Comparison of ENCODE assay signal across 23 mouse cellular contexts in genomic region chr5:98523050-98523449, GRCm38 (mm10). TPM values are rescaled to one million over a fixed set of nuclear protein-coding genes. Genes with fewer than 3 reads are reported as not detected.
"Had no signal": no experiment of that assay in that cellular context is flagged by ENCODE, and none has a peak within 500 bp of the region (broad histone marks: within the 10 kb centered on the region; RNA-seq: fewer than 3 reads in every experiment).

No protein-coding gene starts in this region.

- H3K4me3 ChIP-seq: liver, embryonic 13.5 days had no signal

- H3K4me1 ChIP-seq: liver, embryonic 13.5 days had no signal

- H3K27me3 ChIP-seq: liver, embryonic 13.5 days had no signal

- H3K4me2 ChIP-seq: liver, embryonic 13.5 days; lung, embryonic 14.5 days; midbrain, embryonic 11.5 days had no signal

- H3K27ac ChIP-seq: liver, embryonic 13.5 days had no signal

- H3K9me3 ChIP-seq: liver, embryonic 13.5 days had no signal

- H3K9ac ChIP-seq: liver, embryonic 13.5 days; lung, embryonic 14.5 days had no signal

- DNase-seq: liver, embryonic 13.5 days; lung, embryonic 14.5 days; lung, postnatal 10 days; lung, postnatal 4 days; midbrain, embryonic 14.5 days; thymus, postnatal 25 days had no signal

- H3K36me3 ChIP-seq: liver, embryonic 13.5 days had no signal

RNA-seq across cellular contexts. Expression of gene Gm11111, which starts 29.4 kb away (rescaled TPM):
- total RNA-seq: layer of hippocampus, adult 18-20 months; layer of hippocampus, postnatal 14 days; left cerebral cortex, postnatal 25 days; liver, adult 2 months; megakaryocyte progenitor cell, adult 5-6 weeks; megakaryocyte-erythroid progenitor cell, adult 5-6 weeks; midbrain, postnatal 0 days had no signal
- polyA plus RNA-seq: intestine, embryonic 14.5 days; limb, embryonic 11.5 days; limb, embryonic 14.5 days; liver, adult 2 months; liver, embryonic 13.5 days; liver, embryonic 16.5 days; lung, embryonic 14.5 days; midbrain, embryonic 11.5 days; midbrain, embryonic 14.5 days; midbrain, postnatal 0 days; neural tube, embryonic 11.5 days; neural tube, embryonic 14.5 days; small intestine, adult 2 months; stomach, embryonic 14.5 days; thymus, postnatal 0 days had no signal
